Mouse (Mus musculus) layer of hippocampus, postnatal 10 days (tissue): ENCODE results near the gene Gm39115. TPM values are rescaled to one million over a fixed set of nuclear protein-coding genes. Genes with fewer than 3 reads are reported as not detected.

Experiments used
- DNase-seq, 2 experiments: peaks; one replicate each; pipeline ENCODE4 v3.0.0; 2021; ENCODE audit warnings: low spot score in 2 of 2
- total RNA-seq, 2 experiments: library from RNA; stranded (reverse); gene quantifications; 2 replicates each; pipeline ENCODE4 v1.2.3; 2021

The Gm39115 gene
- total RNA-seq, 2 experiments from 2014 or later: not detected

DNA sequence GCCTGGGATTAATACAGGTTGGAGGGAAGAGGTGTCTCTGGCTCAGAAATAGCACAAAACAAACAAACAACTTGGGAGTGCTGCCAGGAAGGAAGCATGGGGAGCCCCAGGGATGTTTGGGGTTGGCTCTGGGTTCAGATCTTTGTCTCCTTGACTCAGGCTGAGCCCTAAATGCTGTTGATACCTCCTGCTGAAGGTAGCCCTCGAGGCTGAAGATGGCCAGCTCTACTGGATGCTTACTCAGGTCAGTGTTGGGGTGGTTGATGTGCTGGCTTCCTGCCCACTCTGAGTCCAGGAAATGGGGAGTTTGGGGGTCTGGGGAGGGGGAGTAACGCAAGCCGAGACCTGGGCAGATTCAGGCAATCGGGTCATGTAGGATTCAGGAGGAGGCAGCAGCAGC lies 39.1 kb downstream of the Gm39115 start:
- no peak for DNase-seq

DNA sequence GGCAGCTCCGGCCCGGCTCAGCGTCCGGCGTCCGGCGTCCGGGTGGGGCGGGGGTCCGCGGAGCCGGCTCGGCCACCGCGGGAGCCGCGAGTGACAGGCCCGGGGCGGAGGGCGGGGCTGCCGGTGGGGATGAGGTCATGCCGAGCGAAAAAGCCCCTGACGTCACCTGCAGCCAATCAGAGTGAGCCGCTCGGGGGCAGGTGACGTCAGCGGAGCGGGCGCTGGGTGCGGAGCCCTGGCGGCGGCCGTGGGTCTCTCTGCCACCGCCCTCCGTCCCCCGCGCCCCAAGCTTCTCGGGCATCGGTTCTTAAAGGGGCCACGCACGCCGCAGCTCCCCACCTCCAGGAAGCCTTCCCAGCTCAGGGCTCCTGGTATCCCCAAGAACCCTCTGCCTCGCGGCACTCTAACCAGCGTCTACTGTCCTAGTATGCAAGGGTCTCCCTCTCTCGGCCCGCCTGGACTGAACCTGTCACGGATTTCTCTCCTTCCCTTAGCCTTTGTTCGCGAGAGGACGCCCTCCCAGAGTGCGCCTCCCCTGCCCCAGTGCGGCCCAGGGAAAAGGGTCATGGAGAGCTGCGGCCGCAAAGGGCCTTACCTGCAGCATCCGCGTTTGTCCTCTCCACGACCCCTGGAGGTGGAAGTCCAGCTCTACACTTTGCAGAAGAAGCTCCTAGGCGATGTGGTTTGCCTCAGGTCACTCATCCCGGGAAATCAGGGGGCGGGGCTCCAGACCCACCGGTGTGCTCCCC lies 40.5 kb downstream of the Gm39115 start, which contains the start of gene Dusp8:
TSS of gene Dusp8 (minus strand) at position 661 of the 749 bp plus-strand sequence.
- peak; percentile 94 to 98 for DNase-seq

DNA sequence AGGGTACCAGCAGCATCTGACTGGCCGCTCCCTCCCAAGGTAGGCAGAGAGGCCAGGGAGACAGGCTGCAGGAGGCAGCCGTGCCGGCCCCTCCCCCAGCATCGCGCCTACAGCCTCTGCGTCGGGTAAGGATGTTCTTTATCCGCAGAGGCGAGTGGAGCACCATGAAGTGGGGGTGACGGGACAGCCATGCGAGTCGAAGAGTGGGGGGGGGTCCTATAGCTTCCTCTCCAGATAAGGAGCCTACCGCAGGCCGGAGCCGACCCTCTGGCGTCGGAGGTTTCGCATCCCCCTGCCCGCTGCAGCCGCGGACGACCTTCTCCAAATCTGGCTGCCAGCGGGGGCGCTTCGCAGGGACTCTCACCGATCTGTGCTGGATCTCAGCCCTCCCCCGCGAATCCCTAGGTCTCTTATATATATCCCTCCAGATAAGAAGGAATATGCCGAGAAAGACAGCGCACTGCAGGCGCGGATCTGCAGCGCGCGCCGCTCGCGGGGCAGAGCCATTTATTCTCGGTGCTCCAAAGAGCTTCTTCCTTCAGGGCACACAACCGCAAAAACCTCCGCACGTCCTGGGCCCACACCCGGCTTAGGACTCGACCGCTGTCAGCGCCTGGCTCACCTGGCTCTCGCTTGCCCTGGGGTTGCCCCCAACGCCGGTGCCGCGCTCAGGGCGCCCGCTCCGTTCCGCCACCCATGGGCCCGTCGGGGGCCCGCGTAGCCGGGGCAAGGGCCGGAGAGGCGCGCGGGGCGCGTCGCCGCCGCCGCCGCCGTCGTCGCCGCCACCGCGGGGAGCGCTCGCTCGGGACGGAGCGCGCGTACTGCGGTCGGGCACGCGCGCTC lies 41.3 kb downstream of the Gm39115 start:
- peak; percentile 63 for DNase-seq

DNA sequence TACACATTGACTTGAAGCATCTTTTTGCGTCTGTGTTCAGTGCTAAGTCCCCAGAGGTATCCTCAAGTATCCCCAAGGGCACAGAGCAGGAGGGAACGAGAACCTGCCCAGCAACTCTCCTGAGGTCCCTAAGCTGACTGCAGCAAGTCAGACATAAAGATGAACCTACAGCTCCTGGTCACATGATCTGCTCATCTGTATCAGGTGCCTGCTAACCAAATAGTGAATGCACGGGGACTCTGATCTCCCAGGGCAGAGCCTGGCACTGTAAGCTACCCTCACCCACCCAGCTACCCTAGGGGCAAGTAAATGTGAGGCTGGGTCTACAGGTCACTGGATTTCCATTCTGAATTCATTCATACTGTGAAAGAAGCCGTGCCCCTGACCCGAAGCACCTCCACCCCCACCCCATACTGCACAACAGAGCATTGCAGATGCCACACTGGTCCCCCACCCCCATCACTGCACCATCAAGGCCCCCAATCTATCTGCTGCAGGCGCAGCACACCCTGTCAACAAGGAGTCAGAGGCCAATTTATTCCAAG lies 42.1 kb downstream of the Gm39115 start:
- DNase-seq: no peak

DNA sequence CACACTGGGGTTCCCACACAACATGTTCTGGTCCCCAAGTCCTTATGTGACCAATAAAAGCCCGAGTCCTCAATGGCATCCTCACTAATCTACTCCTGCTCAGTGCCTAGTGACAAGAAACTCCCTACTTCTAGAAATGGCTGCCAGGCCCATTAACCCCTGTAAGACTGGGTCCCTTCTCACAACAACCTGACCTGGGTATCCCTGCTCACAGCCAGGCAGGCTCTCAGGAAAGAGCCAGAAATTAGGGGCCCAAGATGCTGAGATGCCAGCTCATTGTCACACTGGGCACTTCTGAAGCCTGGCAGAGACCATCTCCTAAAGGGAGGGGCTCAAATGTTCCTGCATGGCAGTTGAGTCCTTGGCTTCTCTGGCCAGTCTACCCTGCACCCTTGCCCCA lies 42.8 kb downstream of the Gm39115 start:
- no peak for DNase-seq

DNA sequence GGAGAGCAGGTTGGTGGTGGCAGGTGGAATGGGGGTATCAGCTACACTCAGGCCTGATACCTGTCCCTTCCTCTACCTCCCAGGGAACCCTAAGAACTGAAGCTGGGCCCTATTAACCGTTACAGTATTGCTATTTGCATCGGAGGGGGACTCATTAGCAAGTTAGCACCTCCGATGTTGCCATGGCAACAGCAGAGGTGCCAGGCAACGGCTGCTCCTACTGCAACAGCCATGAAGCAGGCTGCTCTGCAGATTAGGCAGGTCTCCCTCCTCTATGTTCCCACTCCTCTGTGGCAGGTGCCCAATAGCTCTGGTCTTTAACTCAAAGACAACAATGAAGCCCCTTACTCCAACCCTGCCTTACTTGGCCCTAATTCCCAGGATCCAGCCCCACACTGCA lies 44.0 kb downstream of the Gm39115 start:
- DNase-seq: peak; percentile 62 to 68

DNA sequence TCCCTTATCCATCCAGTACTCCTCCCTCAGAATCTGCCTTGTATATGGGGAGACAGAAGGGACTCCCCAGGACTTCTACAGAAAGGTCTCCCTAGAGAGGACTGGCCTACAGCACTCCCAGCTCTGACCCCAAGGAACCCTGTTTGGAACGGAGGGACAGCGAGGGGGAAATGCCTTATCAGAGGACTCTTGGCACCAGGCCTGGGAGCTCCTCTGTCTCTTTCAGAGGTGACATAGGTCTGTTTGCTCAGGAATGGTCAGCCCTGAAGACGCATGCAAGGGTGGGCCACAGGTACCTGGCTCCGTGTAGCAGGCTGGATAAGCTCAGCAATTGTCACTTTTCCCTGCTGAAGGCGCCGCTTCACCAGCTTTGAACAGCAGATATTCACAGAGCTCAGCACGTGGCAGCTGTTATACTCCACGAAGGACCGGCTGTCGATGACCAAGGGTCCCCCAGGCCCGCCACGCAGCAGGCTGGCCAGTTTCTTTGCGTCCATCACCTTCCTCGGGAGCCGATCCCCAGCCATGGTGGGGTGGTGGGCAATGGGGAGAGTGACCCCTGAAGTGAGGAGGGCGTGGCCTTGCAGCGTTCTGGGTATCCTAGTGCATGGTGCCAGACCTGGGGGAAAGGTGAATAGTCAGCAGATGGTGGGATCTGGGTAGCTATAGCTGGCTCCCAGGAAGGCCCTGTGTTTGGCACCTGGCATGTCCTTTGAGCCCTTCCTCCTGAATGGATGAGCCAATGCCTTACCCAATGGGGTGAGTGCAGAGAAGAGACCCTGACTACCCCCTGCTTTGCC lies 46.0 kb downstream of the Gm39115 start:
- DNase-seq: peak in 1 of 2 experiments; percentile 29

DNA sequence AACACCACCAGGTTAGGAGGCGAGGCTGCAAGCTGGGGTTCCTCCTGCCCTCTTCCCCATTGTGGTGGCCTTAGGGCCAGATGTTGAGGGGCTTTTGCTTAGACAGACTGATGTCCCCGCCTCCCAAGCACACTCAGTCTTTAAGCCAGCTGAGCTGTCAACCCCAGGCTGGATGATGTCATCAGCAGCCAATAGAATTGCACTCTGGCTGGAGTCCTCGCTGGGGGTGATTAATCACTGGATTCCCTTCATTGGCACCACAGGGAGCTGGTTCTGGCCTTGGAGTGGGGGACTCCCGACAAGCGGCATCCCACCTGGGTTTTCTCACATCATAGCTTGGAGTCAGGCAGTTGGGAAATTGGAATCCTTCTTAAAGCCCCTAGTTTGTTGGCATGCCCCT lies 46.9 kb downstream of the Gm39115 start:
- peak; percentile 57 to 68 for DNase-seq

DNA sequence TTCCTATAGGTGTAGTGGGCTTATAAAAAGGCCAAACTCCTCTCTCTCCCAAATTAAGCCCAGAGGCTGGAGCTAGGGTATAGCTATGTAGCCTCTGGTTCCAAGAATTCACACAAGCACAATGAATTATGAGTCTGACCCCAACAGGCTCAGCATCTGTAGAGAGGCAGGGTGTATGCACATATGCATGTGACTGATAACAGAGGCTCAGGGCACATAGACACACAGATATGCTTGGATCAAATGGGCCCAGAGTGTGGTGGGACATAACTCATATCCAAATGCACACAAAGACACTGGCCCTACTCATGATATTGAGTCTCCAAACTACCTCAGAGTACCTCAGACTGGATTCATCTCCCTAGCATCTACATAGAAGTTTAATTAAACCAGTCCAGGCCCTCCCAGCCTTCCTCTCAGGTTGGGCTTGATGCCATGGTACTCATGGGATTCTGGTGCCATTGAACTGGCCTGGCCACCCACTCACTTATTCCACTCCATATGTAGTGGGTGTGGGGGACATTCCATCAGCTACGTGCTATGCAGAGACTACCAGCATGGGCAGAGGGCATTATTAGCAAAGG lies 48.7 kb downstream of the Gm39115 start:
- DNase-seq: no peak

DNA sequence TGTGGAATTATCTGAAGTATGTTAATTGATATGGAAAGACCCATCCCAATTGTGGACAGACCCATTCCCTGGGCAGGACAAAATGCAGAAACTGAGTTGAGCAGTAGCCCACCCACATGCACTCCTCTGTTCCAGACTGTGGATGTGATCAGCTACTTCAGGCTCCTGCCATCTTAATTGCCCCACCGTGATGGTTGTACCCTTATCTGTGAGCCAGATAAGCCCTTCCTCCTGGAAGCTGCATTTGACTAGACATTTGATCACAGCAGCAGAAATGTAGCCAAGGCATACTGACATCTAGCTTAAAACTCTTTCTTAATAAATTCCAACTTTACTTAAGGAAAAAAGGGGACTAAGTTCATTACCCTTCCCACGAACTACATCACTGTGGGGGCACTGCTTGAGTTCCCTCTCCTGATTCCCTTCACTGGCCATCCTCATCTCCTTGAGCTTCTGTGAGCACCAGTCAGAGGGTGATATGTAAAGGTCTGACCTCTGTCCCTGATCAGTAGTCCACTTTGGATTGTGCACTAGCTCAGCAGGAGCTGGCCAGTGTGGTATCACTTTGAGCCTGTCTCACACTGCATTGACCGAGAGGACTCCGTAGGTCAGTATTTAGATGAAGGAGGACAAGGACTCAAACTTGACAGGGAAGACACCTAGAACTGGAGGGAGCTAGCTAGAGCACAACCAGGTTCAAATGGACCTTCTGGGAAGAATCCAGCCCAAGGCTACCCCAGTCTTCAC lies 49.5 kb downstream of the Gm39115 start:
- no peak for DNase-seq

Other genes with a start within 250 kb of the Gm39115 start
- gene Tollip, start 217.5 kb downstream of the Gm39115 start, total RNA-seq: 100 to 1,000 TPM; 108 to 120 TPM
- 100 to 1,000 TPM; 166 to 172 TPM for gene Brsk2, start 186.3 kb downstream of the Gm39115 start, total RNA-seq
- 10 to 100 TPM; 20.5 to 20.9 TPM for gene Mob2, start 75.0 kb downstream of the Gm39115 start, total RNA-seq
- gene Dusp8, start 40.2 kb downstream of the Gm39115 start, total RNA-seq: 100 to 1,000 TPM; 139 to 150 TPM
- gene Gm45618, start 15.3 kb downstream of the Gm39115 start, total RNA-seq: not detected
- gene Gm45337, start 8.6 kb upstream of the Gm39115 start, total RNA-seq: not detected
- not detected for gene Gm29735, start 21.1 kb upstream of the Gm39115 start, total RNA-seq
- not detected for gene Gm4553, start 29.7 kb upstream of the Gm39115 start, total RNA-seq
- not detected for gene Krtap5-2, start 40.0 kb upstream of the Gm39115 start, total RNA-seq
- gene Gm10153, start 54.4 kb upstream of the Gm39115 start, total RNA-seq: not detected
- gene Krtap5-3, start 65.3 kb upstream of the Gm39115 start, total RNA-seq: not detected
- not detected for gene Gm7579, start 75.8 kb upstream of the Gm39115 start, total RNA-seq
- gene Krtap5-5, start 93.9 kb upstream of the Gm39115 start, total RNA-seq: not detected
- not detected for gene Gm40460, start 105.0 kb upstream of the Gm39115 start, total RNA-seq
- gene Gm2431, start 122.3 kb upstream of the Gm39115 start, total RNA-seq: not detected
- gene Gm4559, start 138.3 kb upstream of the Gm39115 start, total RNA-seq: not detected
- not detected for gene Krtap5-1, start 161.1 kb upstream of the Gm39115 start, total RNA-seq
- not detected for gene Krtap5-4, start 167.5 kb upstream of the Gm39115 start, total RNA-seq
- gene Ifitm10, start 237.7 kb upstream of the Gm39115 start, total RNA-seq: 10 to 100 TPM; 21.0 to 24.6 TPM
- gene Gm49369, start 246.6 kb upstream of the Gm39115 start, total RNA-seq: 1 to 10 TPM in 1 of 2 experiments, not detected in 1; 6.5 TPM